In genomic region chr19:45737208-45737845, GRCm38 (mm10) we compare ENCODE assay signal across 8 mouse cellular contexts. TPM values are rescaled to one million over a fixed set of nuclear protein-coding genes. Genes with fewer than 3 reads are reported as not detected.
DNase-seq lines count a peak whose midpoint lies in the region; ATAC-seq and TF ChIP-seq lines count a peak whose summit lies in the region.

No protein-coding gene starts in this region.

- H3K36me3 ChIP-seq in heart, postnatal 0 days (replicated peaks; ENCODE audit: control insufficient read depth, insufficient read depth, low read length), result no peaks in the 10 kb centered on the region
- H3K36me3 ChIP-seq in hindbrain, embryonic 14.5 days (replicated peaks; ENCODE audit: control insufficient read depth, insufficient read depth), result no peaks in the 10 kb centered on the region
- no peaks in the 10 kb centered on the region for H3K36me3 ChIP-seq in midbrain, embryonic 15.5 days (replicated peaks)

- peak overlapping the region; percentile 52 for H3K4me2 ChIP-seq in heart, postnatal 0 days (ENCODE audit: low read depth, low read length)
- H3K4me2 ChIP-seq in hindbrain, embryonic 14.5 days (replicated peaks), result peak overlapping the region; percentile 44
- peak overlapping the region; percentile 66 for H3K4me2 ChIP-seq in midbrain, embryonic 15.5 days

- ATAC-seq in heart, postnatal 0 days (ENCODE audit: insufficient read depth, low read depth), result peak; percentile 2; the same call in 1 of the 2 replicates
- peak; percentile 53; the same call in 1 of the 2 replicates for ATAC-seq in hindbrain, embryonic 14.5 days (ENCODE audit: low FRiP score)
- peak; percentile 52 for ATAC-seq in midbrain, embryonic 15.5 days (replicated peaks)

- H3K9me3 ChIP-seq in heart, postnatal 0 days (replicated peaks; ENCODE audit: control insufficient read depth, low read length), result no peaks in the 10 kb centered on the region
- H3K9me3 ChIP-seq in hindbrain, embryonic 14.5 days (ENCODE audit: control insufficient read depth, low read length), result no peaks in the 10 kb centered on the region
- H3K9me3 ChIP-seq in midbrain, embryonic 15.5 days, result no peaks in the 10 kb centered on the region

- no peak for DNase-seq in heart, postnatal 0 days (ENCODE audit: low spot score)
- DNase-seq in heart, adult 11 months, result no peak
- peak; percentile 73 for DNase-seq in embryo, embryonic 10.5 days (ENCODE audit: low spot score)
- DNase-seq in hindbrain, embryonic 14.5 days (ENCODE audit: low spot score), result no peak
- DNase-seq in frontal cortex, adult 2 months (ENCODE audit: extremely low spot score in 1 of 2, low spot score in 1 of 2), result no peak
- DNase-seq in lung, postnatal 10 days, result no peak
- DNase-seq in urinary bladder, postnatal 4 days (ENCODE audit: low spot score in 2 of 2), result no peak

- H3K27me3 ChIP-seq in heart, postnatal 0 days (ENCODE audit: control insufficient read depth, insufficient read depth, low read length), result peaks cover 89% of the 10 kb centered on the region
- H3K27me3 ChIP-seq in hindbrain, embryonic 14.5 days (ENCODE audit: control insufficient read depth, insufficient read depth, low read length), result peaks cover 100% of the 10 kb centered on the region
- H3K27me3 ChIP-seq in midbrain, embryonic 15.5 days (replicated peaks), result peaks cover 96% of the 10 kb centered on the region

- no peak overlapping the region for H3K27ac ChIP-seq in heart, postnatal 0 days (ENCODE audit: low read depth)
- H3K27ac ChIP-seq in hindbrain, embryonic 14.5 days, result no peak overlapping the region
- H3K27ac ChIP-seq in midbrain, embryonic 15.5 days, result no peak overlapping the region

- TF ChIP-seq EP300 in heart, postnatal 0 days (IDR thresholded peaks at IDR 0.05; ENCODE audit: low read depth), result no peak

- peaks cover 6% of the 10 kb centered on the region; the same call in 1 of the 2 replicates for H3K4me1 ChIP-seq in heart, postnatal 0 days (ENCODE audit: control insufficient read depth, insufficient read depth)
- H3K4me1 ChIP-seq in hindbrain, embryonic 14.5 days (replicated peaks; ENCODE audit: control insufficient read depth, insufficient read depth, low read length), result peaks cover 9% of the 10 kb centered on the region; the same call in 1 of the 2 replicates
- H3K4me1 ChIP-seq in midbrain, embryonic 15.5 days, result peaks cover 29% of the 10 kb centered on the region

- no peak overlapping the region for H3K9ac ChIP-seq in heart, postnatal 0 days (replicated peaks; ENCODE audit: low read depth, low read length)
- peak overlapping the region; percentile 24; the same call in 1 of the 2 replicates for H3K9ac ChIP-seq in hindbrain, embryonic 14.5 days
- 0 out of 2 replicates have a peak overlapping the region, but pooled peaks have one; percentile 17 for H3K9ac ChIP-seq in midbrain, embryonic 15.5 days

- WGBS in heart, postnatal 0 days, result 33% methylated on average over 23 of the region's 23 CpGs
- 6% methylated on average over 23 of the region's 23 CpGs for WGBS in hindbrain, embryonic 14.5 days
- 8% methylated on average over 23 of the region's 23 CpGs for WGBS in midbrain, embryonic 15.5 days

- H3K4me3 ChIP-seq in heart, postnatal 0 days (ENCODE audit: low read depth, low read length), result peak overlapping the region; percentile 18
- H3K4me3 ChIP-seq in hindbrain, embryonic 14.5 days (replicated peaks; ENCODE audit: low read length), result peak overlapping the region; percentile 7
- peak overlapping the region; percentile 28 for H3K4me3 ChIP-seq in midbrain, embryonic 15.5 days

- TF ChIP-seq CTCF in heart, postnatal 0 days (IDR thresholded peaks at IDR 0.05; ENCODE audit: low read depth), result no peak

RNA-seq across cellular contexts. Expression of gene Fgf8, which starts 5.4 kb away (rescaled TPM):
- total RNA-seq in heart, postnatal 0 days (2014; rRNA removed; ENCODE audit: low replicate concordance), result not detected in 2 replicates
- polyA plus RNA-seq in heart, postnatal 0 days (2015; fragmentation: Nextera tagmentation; extraction: Ambion mirVana), result not detected in 2 replicates
- polyA plus RNA-seq in hindbrain, embryonic 14.5 days (2014; fragmentation: Nextera tagmentation; extraction: Ambion mirVana), result 0.19 and 0.25 TPM in 2 replicates
- 0.91 and 1.2 TPM in 2 replicates for polyA plus RNA-seq in midbrain, embryonic 15.5 days (2015; fragmentation: Nextera tagmentation; extraction: Ambion mirVana)
- polyA plus RNA-seq in frontal cortex, adult 2 months (2012; rRNA removed), result not detected in 2 replicates

RNA-seq across cellular contexts. Expression of gene Npm3, which starts 12.1 kb away (rescaled TPM):
- total RNA-seq in heart, postnatal 0 days (2014; rRNA removed; ENCODE audit: low replicate concordance), result 38.2 and 43.3 TPM in 2 replicates
- 7.6 TPM in 2 replicates for polyA plus RNA-seq in heart, postnatal 0 days (2015; fragmentation: Nextera tagmentation; extraction: Ambion mirVana)
- polyA plus RNA-seq in hindbrain, embryonic 14.5 days (2014; fragmentation: Nextera tagmentation; extraction: Ambion mirVana), result 6.9 and 7.2 TPM in 2 replicates
- 6.3 and 6.9 TPM in 2 replicates for polyA plus RNA-seq in midbrain, embryonic 15.5 days (2015; fragmentation: Nextera tagmentation; extraction: Ambion mirVana)
- 16.3 and 17.5 TPM in 2 replicates for polyA plus RNA-seq in frontal cortex, adult 2 months (2012; rRNA removed)

RNA-seq across cellular contexts. Expression of gene Mgea5, which starts 46.3 kb away (rescaled TPM):
- 75.8 and 84.5 TPM in 2 replicates for total RNA-seq in heart, postnatal 0 days (2014; rRNA removed; ENCODE audit: low replicate concordance)
- polyA plus RNA-seq in heart, postnatal 0 days (2015; fragmentation: Nextera tagmentation; extraction: Ambion mirVana), result 19.9 and 21.1 TPM in 2 replicates
- 88.2 and 95.4 TPM in 2 replicates for polyA plus RNA-seq in hindbrain, embryonic 14.5 days (2014; fragmentation: Nextera tagmentation; extraction: Ambion mirVana)
- polyA plus RNA-seq in midbrain, embryonic 15.5 days (2015; fragmentation: Nextera tagmentation; extraction: Ambion mirVana), result 91.4 TPM in 2 replicates
- 140 and 147 TPM in 2 replicates for polyA plus RNA-seq in frontal cortex, adult 2 months (2012; rRNA removed)

Comparison
In these comparisons a context has a peak if more than half of its experiments do, and no peak if none do; other contexts are left out.
1. ATAC-seq: peak in every context shown above with its lines; median percentile 53 in hindbrain, embryonic 14.5 days; 52 in midbrain, embryonic 15.5 days; 2 in heart, postnatal 0 days.